Mouse (Mus musculus) bone marrow macrophage, adult 2 months (primary cell): ENCODE results near the gene Slc4a8.

Experiments
- CTCF ChIP-seq: IDR thresholded peaks from 2 replicates; pipeline ENCODE4 v1.5.1; 2012; ENCODE audit warnings: low read depth, mild to moderate bottlenecking, low read length, moderate library complexity
- POLR2A ChIP-seq: IDR thresholded peaks from 2 replicates; pipeline ENCODE4 v1.6.1; 2012; ENCODE audit warnings: mild to moderate bottlenecking, low read depth, low read length, borderline replicate concordance

GRCm38 (mm10) chr15:100767851-100768250, 6.3 kb downstream of the Slc4a8 start:
- TF ChIP-seq POLR2A (no peak), CTCF (no peak)
